In genomic region chr17:28327673-28328325, GRCm38 (mm10) we compare ENCODE assay signal across 9 mouse cellular contexts. TPM values are rescaled to one million over a fixed set of nuclear protein-coding genes. Genes with fewer than 3 reads are reported as not detected.
DNase-seq lines count a peak whose midpoint lies in the region; ATAC-seq and TF ChIP-seq lines count a peak whose summit lies in the region.
"Had no signal": no experiment of that assay in that cellular context is flagged by ENCODE, and none has a peak within 500 bp of the region (broad histone marks: within the 10 kb centered on the region; RNA-seq: fewer than 3 reads in every experiment).

No protein-coding gene starts in this region.

- peaks cover 69% of the 10 kb centered on the region for H3K36me3 ChIP-seq in erythroblast, embryonic 14.5 days (ENCODE audit: control insufficient read depth)
- H3K36me3 ChIP-seq in hindbrain, embryonic 16.5 days (ENCODE audit: control insufficient read depth, insufficient read depth, low read length) = peaks cover 9% of the 10 kb centered on the region
- H3K36me3 ChIP-seq in liver, embryonic 12.5 days = peaks cover 77% of the 10 kb centered on the region
- peaks cover 35% of the 10 kb centered on the region for H3K36me3 ChIP-seq in small intestine, adult 2 months (ENCODE audit: control insufficient read depth, insufficient read depth, low read length)

- peaks cover 45% of the 10 kb centered on the region for H3K4me1 ChIP-seq in erythroblast, embryonic 14.5 days (ENCODE audit: control insufficient read depth)
- H3K4me1 ChIP-seq in hindbrain, embryonic 16.5 days (ENCODE audit: control insufficient read depth, insufficient read depth, low read depth, low read length) = peaks cover 16% of the 10 kb centered on the region
- H3K4me1 ChIP-seq in liver, embryonic 12.5 days = peaks cover 42% of the 10 kb centered on the region
- peaks cover 6% of the 10 kb centered on the region; the same call in 1 of the 2 replicates for H3K4me1 ChIP-seq in small intestine, adult 2 months (ENCODE audit: control insufficient read depth, insufficient read depth, insufficient read length, low read length)

- H3K9ac ChIP-seq in hindbrain, embryonic 16.5 days (ENCODE audit: low read depth, low read length) = peak overlapping the region; percentile 72
- H3K9ac ChIP-seq in liver, embryonic 12.5 days = peak overlapping the region; percentile 78

- peak overlapping the region; percentile 79 for H3K4me2 ChIP-seq in hindbrain, embryonic 16.5 days (ENCODE audit: low read length)
- H3K4me2 ChIP-seq in liver, embryonic 12.5 days = peak overlapping the region; percentile 85

- H3K27ac ChIP-seq in hindbrain, embryonic 16.5 days (ENCODE audit: low read depth, low read length) = peak overlapping the region; percentile 86
- H3K27ac ChIP-seq in liver, embryonic 12.5 days = peak overlapping the region; percentile 96
- peak overlapping the region; percentile 73 for H3K27ac ChIP-seq in small intestine, adult 2 months (ENCODE audit: insufficient read depth, low read depth, low read length)

- DNase-seq in 3T3-L1 (ENCODE audit: low read depth, low spot score) = peak; percentile 76
- no peak for DNase-seq in ovary, postnatal 14 days (ENCODE audit: low spot score)

- peak overlapping the region; percentile 97 for H3K4me3 ChIP-seq in erythroblast, embryonic 14.5 days (replicated peaks)
- H3K4me3 ChIP-seq in hindbrain, embryonic 16.5 days (ENCODE audit: low read length) = peak overlapping the region; percentile 68
- peak overlapping the region; percentile 82 for H3K4me3 ChIP-seq in liver, embryonic 12.5 days
- H3K4me3 ChIP-seq in small intestine, adult 2 months (ENCODE audit: low read depth, low read length) = peak overlapping the region; percentile 70

- H3K27me3 ChIP-seq in erythroblast, embryonic 14.5 days (ENCODE audit: control insufficient read depth) = peaks cover 5% of the 10 kb centered on the region
- no peaks in the 10 kb centered on the region for H3K27me3 ChIP-seq in hindbrain, embryonic 16.5 days (replicated peaks; ENCODE audit: control insufficient read depth, insufficient read depth, low read length)
- no peaks in the 10 kb centered on the region for H3K27me3 ChIP-seq in liver, embryonic 12.5 days (replicated peaks)
- H3K27me3 ChIP-seq in small intestine, adult 2 months (ENCODE audit: control insufficient read depth, insufficient read depth, low read length) = no peaks in the 10 kb centered on the region

- no peak for TF ChIP-seq POLR2A in small intestine, adult 2 months (IDR thresholded peaks at IDR 0.05; ENCODE audit: low read depth, low read length)

- no peak for ATAC-seq in erythroblast, adult 5-6 weeks (replicated peaks; ENCODE audit: low FRiP score, poor library complexity, severe bottlenecking)
- ATAC-seq in common myeloid progenitor, adult 5-6 weeks (replicated peaks; ENCODE audit: low read depth, poor library complexity, severe bottlenecking) = peak; percentile 30
- ATAC-seq in hindbrain, embryonic 16.5 days = peak; percentile 65
- ATAC-seq in liver, embryonic 12.5 days = peak; percentile 17; the same call in 1 of the 2 replicates

- WGBS in hindbrain, embryonic 16.5 days = 11% methylated on average over 22 of the region's 22 CpGs
- 20% methylated on average over 22 of the region's 22 CpGs for WGBS in liver, embryonic 12.5 days (ENCODE audit: insufficient replicate concordance)
- WGBS in small intestine, adult 2 months = 5% methylated on average over 22 of the region's 22 CpGs

- peaks cover 6% of the 10 kb centered on the region for H3K9me3 ChIP-seq in erythroblast, embryonic 14.5 days (ENCODE audit: control insufficient read depth, low read length)
- H3K9me3 ChIP-seq in hindbrain, embryonic 16.5 days (ENCODE audit: control insufficient read depth, low read length) = no peaks in the 10 kb centered on the region
- H3K9me3 ChIP-seq in liver, embryonic 12.5 days (replicated peaks) = peaks cover 8% of the 10 kb centered on the region; the same call in 1 of the 2 replicates

- no peak for TF ChIP-seq CTCF in small intestine, adult 2 months (IDR thresholded peaks at IDR 0.05; ENCODE audit: extremely low read depth, insufficient read length, insufficient replicate concordance, low read depth, low read length)

RNA-seq across cellular contexts. Expression of gene Rpl10a, which starts 0.5 kb away (rescaled TPM):
- 529 and 604 TPM in 2 replicates for polyA plus RNA-seq in erythroblast, embryonic 14.5 days (2012)
- total RNA-seq in erythroblast, adult 5-6 weeks (2015; ENCODE audit: low replicate concordance) = 515 and 525 TPM in 2 replicates
- 92.4 and 200 TPM in 2 replicates for total RNA-seq in erythroblast, adult 5-6 weeks (2017; ENCODE audit: low replicate concordance)
- total RNA-seq in common myeloid progenitor, adult 5-6 weeks (2017) = 1,140 and 1,191 TPM in 2 replicates
- 287 and 323 TPM in 2 replicates for polyA plus RNA-seq in hindbrain, embryonic 16.5 days (2015; fragmentation: Nextera tagmentation; extraction: Ambion mirVana)
- 472 and 487 TPM in 2 replicates for polyA plus RNA-seq in liver, embryonic 12.5 days (2016; fragmentation: Nextera tagmentation; extraction: Ambion mirVana)
- polyA plus RNA-seq in small intestine, adult 2 months (2012; rRNA removed) = 1,432 and 2,365 TPM in 2 replicates

RNA-seq across cellular contexts. Expression of gene Fance, which starts 14.5 kb away (rescaled TPM):
- 1.7 and 3.6 TPM in 2 replicates for polyA plus RNA-seq in erythroblast, embryonic 14.5 days (2012)
- total RNA-seq in erythroblast, adult 5-6 weeks (2015; ENCODE audit: low replicate concordance) = 23.1 TPM in 1 of 2 replicates, not detected in the other
- total RNA-seq in erythroblast, adult 5-6 weeks (2017; ENCODE audit: low replicate concordance) = 0.68 and 8.4 TPM in 2 replicates
- total RNA-seq in common myeloid progenitor, adult 5-6 weeks (2017) = 15.9 and 36.0 TPM in 2 replicates
- 25.0 and 25.7 TPM in 2 replicates for polyA plus RNA-seq in hindbrain, embryonic 16.5 days (2015; fragmentation: Nextera tagmentation; extraction: Ambion mirVana)
- 18.8 and 22.1 TPM in 2 replicates for polyA plus RNA-seq in liver, embryonic 12.5 days (2016; fragmentation: Nextera tagmentation; extraction: Ambion mirVana)
- polyA plus RNA-seq in small intestine, adult 2 months (2012; rRNA removed) = 13.3 and 16.6 TPM in 2 replicates

RNA-seq across cellular contexts. Expression of gene Tead3, which starts 22.8 kb away (rescaled TPM):
- 0.22 and 0.26 TPM in 2 replicates for polyA plus RNA-seq in erythroblast, embryonic 14.5 days (2012)
- not detected in 2 replicates for total RNA-seq in erythroblast, adult 5-6 weeks (2015; ENCODE audit: low replicate concordance)
- not detected in 2 replicates for total RNA-seq in erythroblast, adult 5-6 weeks (2017; ENCODE audit: low replicate concordance)
- total RNA-seq in common myeloid progenitor, adult 5-6 weeks (2017) = not detected in 2 replicates
- 1.4 and 2.0 TPM in 2 replicates for polyA plus RNA-seq in hindbrain, embryonic 16.5 days (2015; fragmentation: Nextera tagmentation; extraction: Ambion mirVana)
- 1.9 and 2.0 TPM in 2 replicates for polyA plus RNA-seq in liver, embryonic 12.5 days (2016; fragmentation: Nextera tagmentation; extraction: Ambion mirVana)
- 25.2 and 36.7 TPM in 2 replicates for polyA plus RNA-seq in small intestine, adult 2 months (2012; rRNA removed)

RNA-seq across cellular contexts. Expression of gene Tulp1, which starts 37.2 kb away (rescaled TPM):
- polyA plus RNA-seq in erythroblast, embryonic 14.5 days (2012) = 0.19 and 0.26 TPM in 2 replicates
- not detected in 2 replicates for total RNA-seq in erythroblast, adult 5-6 weeks (2015; ENCODE audit: low replicate concordance)
- total RNA-seq in erythroblast, adult 5-6 weeks (2017; ENCODE audit: low replicate concordance) = 0.28 TPM in 1 of 2 replicates, not detected in the other
- not detected in 2 replicates for total RNA-seq in common myeloid progenitor, adult 5-6 weeks (2017)
- polyA plus RNA-seq in hindbrain, embryonic 16.5 days (2015; fragmentation: Nextera tagmentation; extraction: Ambion mirVana) = 1.5 and 1.6 TPM in 2 replicates
- polyA plus RNA-seq in liver, embryonic 12.5 days (2016; fragmentation: Nextera tagmentation; extraction: Ambion mirVana) = 1.4 and 1.6 TPM in 2 replicates
- 0.34 TPM in 1 of 2 replicates, not detected in the other for polyA plus RNA-seq in small intestine, adult 2 months (2012; rRNA removed)
- total RNA-seq: layer of hippocampus, postnatal 25 days had no signal
